Mouse (Mus musculus): ENCODE data around the gene Mapk10. TPM values are rescaled to one million over a fixed set of nuclear protein-coding genes. Genes with fewer than 3 reads are reported as not detected.

Gene Mapk10
- polyA plus RNA-seq, 1 experiment from 2014 or later, result 86.6 TPM

GRCm38 (mm10) chr5:102930161-102930560 lies 281.0 kb downstream of the Mapk10 start:
- DNase-seq (ENCODE audit: low spot score) (no peak), ATAC-seq (ENCODE audit: low FRiP score) (no peak)
- H3K9ac ChIP-seq, result no peak overlapping the region
- peaks cover 3% of the 10 kb centered on the region for H3K36me3 ChIP-seq (replicated peaks; ENCODE audit: control insufficient read depth, insufficient read depth)
- 56% methylated on average over 6 of the region's 6 CpGs for WGBS
- no peak overlapping the region for H3K4me2 ChIP-seq (replicated peaks)
- H3K27ac ChIP-seq, result no peak overlapping the region
- H3K4me1 ChIP-seq (replicated peaks; ENCODE audit: control insufficient read depth, insufficient read depth, low read length), result no peaks in the 10 kb centered on the region
- no peaks in the 10 kb centered on the region for H3K9me3 ChIP-seq (ENCODE audit: control insufficient read depth, low read length)
- H3K4me3 ChIP-seq (replicated peaks; ENCODE audit: low read length), result no peak overlapping the region
- no peaks in the 10 kb centered on the region for H3K27me3 ChIP-seq (ENCODE audit: control insufficient read depth, insufficient read depth, low read length)

- ATAC-seq (ENCODE audit: low FRiP score), result no peak
- no peaks in the 10 kb centered on the region for H3K9me3 ChIP-seq (ENCODE audit: control insufficient read depth, low read length)
These were observed 284.3 kb downstream of the Mapk10 start for GRCm38 (mm10) chr5:102926786-102927185.

GRCm38 (mm10) chr5:102920199-102920598 lies 290.9 kb downstream of the Mapk10 start:
- Histone ChIP-seq H3K9ac (no peak overlapping the region), H3K4me1 (replicated peaks; ENCODE audit: control insufficient read depth, insufficient read depth, low read length) (no peaks in the 10 kb centered on the region), H3K27ac (no peak overlapping the region), H3K4me3 (replicated peaks; ENCODE audit: low read length) (no peak overlapping the region), H3K36me3 (replicated peaks; ENCODE audit: control insufficient read depth, insufficient read depth) (peaks cover 41% of the 10 kb centered on the region), H3K9me3 (ENCODE audit: control insufficient read depth, low read length) (no peaks in the 10 kb centered on the region), H3K27me3 (ENCODE audit: control insufficient read depth, insufficient read depth, low read length) (no peaks in the 10 kb centered on the region), H3K4me2 (replicated peaks) (no peak overlapping the region)
- 76% methylated on average over 2 of the region's 2 CpGs for WGBS
- DNase-seq (ENCODE audit: low spot score), result no peak
- no peak for ATAC-seq (ENCODE audit: low FRiP score)

More at GRCm38 (mm10) chr5:102926786-102927185, 284.3 kb downstream of the Mapk10 start:
- H3K4me2 ChIP-seq (replicated peaks), result no peak overlapping the region
- H3K4me1 ChIP-seq (replicated peaks; ENCODE audit: control insufficient read depth, insufficient read depth, low read length), result no peaks in the 10 kb centered on the region
- H3K27ac ChIP-seq, result no peak overlapping the region
- H3K27me3 ChIP-seq (ENCODE audit: control insufficient read depth, insufficient read depth, low read length), result no peaks in the 10 kb centered on the region
- no peak overlapping the region for H3K9ac ChIP-seq
- H3K36me3 ChIP-seq (replicated peaks; ENCODE audit: control insufficient read depth, insufficient read depth), result peaks cover 26% of the 10 kb centered on the region
- no peak overlapping the region for H3K4me3 ChIP-seq (replicated peaks; ENCODE audit: low read length)
- DNase-seq (ENCODE audit: low spot score), result no peak
- WGBS, result 74% methylated on average over 5 of the region's 5 CpGs

GRCm38 (mm10) chr5:102905441-102906211 lies 305.5 kb downstream of the Mapk10 start:
- WGBS, result 44% methylated on average over 13 of the region's 13 CpGs
- H3K27ac ChIP-seq, result peak overlapping the region; percentile 45

GRCm38 (mm10) chr5:102904066-102904465 lies 307.1 kb downstream of the Mapk10 start:
- 82% methylated on average over 12 of the region's 12 CpGs for whole genome bisulfite sequencing
- Histone ChIP-seq H3K36me3 (replicated peaks; ENCODE audit: control insufficient read depth, insufficient read depth) (no peaks in the 10 kb centered on the region), H3K9ac (no peak overlapping the region), H3K4me1 (replicated peaks; ENCODE audit: control insufficient read depth, insufficient read depth, low read length) (no peaks in the 10 kb centered on the region), H3K4me2 (replicated peaks) (no peak overlapping the region), H3K9me3 (ENCODE audit: control insufficient read depth, low read length) (no peaks in the 10 kb centered on the region), H3K27ac (no peak overlapping the region), H3K27me3 (ENCODE audit: control insufficient read depth, insufficient read depth, low read length) (no peaks in the 10 kb centered on the region), H3K4me3 (replicated peaks; ENCODE audit: low read length) (no peak overlapping the region)
- ATAC-seq (ENCODE audit: low FRiP score), result no peak
- no peak for DNase-seq (ENCODE audit: low spot score)

More at GRCm38 (mm10) chr5:102905441-102906211, 305.5 kb downstream of the Mapk10 start:
- H3K4me1 ChIP-seq (replicated peaks; ENCODE audit: control insufficient read depth, insufficient read depth, low read length), result no peaks in the 10 kb centered on the region
- no peaks in the 10 kb centered on the region for H3K36me3 ChIP-seq (replicated peaks; ENCODE audit: control insufficient read depth, insufficient read depth)
- no peaks in the 10 kb centered on the region for H3K27me3 ChIP-seq (ENCODE audit: control insufficient read depth, insufficient read depth, low read length)
- H3K4me3 ChIP-seq (replicated peaks; ENCODE audit: low read length), result no peak overlapping the region
- DNase-seq (ENCODE audit: low spot score) (no peak), ATAC-seq (ENCODE audit: low FRiP score) (no peak)
- H3K9me3 ChIP-seq (ENCODE audit: control insufficient read depth, low read length), result no peaks in the 10 kb centered on the region
- H3K9ac ChIP-seq, result 0 out of 2 replicates have a peak overlapping the region, but pooled peaks have one; percentile 4
- no peak overlapping the region for H3K4me2 ChIP-seq (replicated peaks)

- no peaks in the 10 kb centered on the region for H3K9me3 ChIP-seq (ENCODE audit: control insufficient read depth, low read length)
- no peak for ATAC-seq (ENCODE audit: low FRiP score)
These were observed 307.6 kb downstream of the Mapk10 start for GRCm38 (mm10) chr5:102903487-102903886.

GRCm38 (mm10) chr5:102901176-102901575 lies 310.0 kb downstream of the Mapk10 start:
- Histone ChIP-seq H3K4me1 (replicated peaks; ENCODE audit: control insufficient read depth, insufficient read depth, low read length) (no peaks in the 10 kb centered on the region), H3K9me3 (ENCODE audit: control insufficient read depth, low read length) (no peaks in the 10 kb centered on the region), H3K27ac (no peak overlapping the region), H3K4me3 (replicated peaks; ENCODE audit: low read length) (no peak overlapping the region), H3K9ac (no peak overlapping the region), H3K4me2 (replicated peaks) (no peak overlapping the region), H3K27me3 (ENCODE audit: control insufficient read depth, insufficient read depth, low read length) (no peaks in the 10 kb centered on the region), H3K36me3 (replicated peaks; ENCODE audit: control insufficient read depth, insufficient read depth) (no peaks in the 10 kb centered on the region)
- WGBS, result 65% methylated on average over 5 of the region's 5 CpGs
- ATAC-seq (ENCODE audit: low FRiP score) (no peak), DNase-seq (ENCODE audit: low spot score) (no peak)

More at GRCm38 (mm10) chr5:102903487-102903886, 307.6 kb downstream of the Mapk10 start:
- DNase-seq (ENCODE audit: low spot score), result no peak
- Histone ChIP-seq H3K27me3 (ENCODE audit: control insufficient read depth, insufficient read depth, low read length) (no peaks in the 10 kb centered on the region), H3K4me1 (replicated peaks; ENCODE audit: control insufficient read depth, insufficient read depth, low read length) (no peaks in the 10 kb centered on the region), H3K27ac (no peak overlapping the region), H3K4me2 (replicated peaks) (no peak overlapping the region), H3K4me3 (replicated peaks; ENCODE audit: low read length) (no peak overlapping the region), H3K9ac (no peak overlapping the region), H3K36me3 (replicated peaks; ENCODE audit: control insufficient read depth, insufficient read depth) (no peaks in the 10 kb centered on the region)
- WGBS, result 87% methylated on average over 9 of the region's 9 CpGs

GRCm38 (mm10) chr5:102899680-102900215 lies 311.4 kb downstream of the Mapk10 start:
- Histone ChIP-seq H3K4me3 (replicated peaks; ENCODE audit: low read length) (no peak overlapping the region), H3K36me3 (replicated peaks; ENCODE audit: control insufficient read depth, insufficient read depth) (no peaks in the 10 kb centered on the region), H3K27me3 (ENCODE audit: control insufficient read depth, insufficient read depth, low read length) (no peaks in the 10 kb centered on the region), H3K4me1 (replicated peaks; ENCODE audit: control insufficient read depth, insufficient read depth, low read length) (no peaks in the 10 kb centered on the region), H3K9me3 (ENCODE audit: control insufficient read depth, low read length) (no peaks in the 10 kb centered on the region), H3K27ac (no peak overlapping the region), H3K4me2 (replicated peaks) (no peak overlapping the region), H3K9ac (no peak overlapping the region)
- ATAC-seq (ENCODE audit: low FRiP score) (no peak), DNase-seq (ENCODE audit: low spot score) (no peak)
- WGBS, result 68% methylated on average over 6 of the region's 6 CpGs

- DNase-seq (ENCODE audit: low spot score) (no peak), ATAC-seq (ENCODE audit: low FRiP score) (no peak)
- Histone ChIP-seq H3K36me3 (replicated peaks; ENCODE audit: control insufficient read depth, insufficient read depth) (no peaks in the 10 kb centered on the region), H3K4me2 (replicated peaks) (no peak overlapping the region), H3K4me3 (replicated peaks; ENCODE audit: low read length) (no peak overlapping the region), H3K27me3 (ENCODE audit: control insufficient read depth, insufficient read depth, low read length) (no peaks in the 10 kb centered on the region), H3K9me3 (ENCODE audit: control insufficient read depth, low read length) (no peaks in the 10 kb centered on the region), H3K4me1 (replicated peaks; ENCODE audit: control insufficient read depth, insufficient read depth, low read length) (no peaks in the 10 kb centered on the region), H3K27ac (no peak overlapping the region), H3K9ac (no peak overlapping the region)
- WGBS, result 90% methylated on average over 4 of the region's 4 CpGs
These were observed 312.8 kb downstream of the Mapk10 start for GRCm38 (mm10) chr5:102898301-102898700.
